Mouse (Mus musculus) testis, adult 2 months (tissue): ENCODE measurements around the gene Phyh.

Experiments used
- CTCF ChIP-seq: fragments of 200-500 bp; IDR thresholded peaks from 2 replicates; pipeline ENCODE4 v1.5.1; 2012; ENCODE audit warnings: low read depth, mild to moderate bottlenecking, inconsistent platforms, low read length, moderate library complexity; ENCODE audit not compliant: control insufficient read depth, insufficient read depth, insufficient replicate concordance
- POLR2A ChIP-seq: fragments of 200-500 bp; IDR thresholded peaks from 2 replicates; pipeline ENCODE4 v1.6.1; 2012; ENCODE audit warnings: low read depth, mild to moderate bottlenecking, inconsistent platforms, low read length, moderate library complexity; ENCODE audit not compliant: control insufficient read depth

GRCm38 (mm10) chr2:4895598-4895997 is 23.2 kb upstream of the Phyh start:
- TF ChIP-seq POLR2A (no peak), CTCF (no peak)
